Mouse (Mus musculus) limb, embryonic 15.5 days (tissue): ENCODE measurements around the gene Pole. TPM values are rescaled to one million over a fixed set of nuclear protein-coding genes. Genes with fewer than 3 reads are reported as not detected.

Experiments
- ATAC-seq: fragments of 200-750 bp; cut with Nextera tagmentation; 2 replicates; pipeline ENCODE4 v1.8.0; 2017; ENCODE audit warnings: low read depth, moderate TSS enrichment; ENCODE audit not compliant: insufficient number of reproducible peaks, low FRiP score, low TSS enrichment
- H3K27ac ChIP-seq: fragments of 300-500 bp; sonication (generic); 2 replicates; pipeline ENCODE4 v1.5.1; 2015; ENCODE audit warnings: moderate library complexity, mild to moderate bottlenecking, inconsistent platforms
- H3K27me3 ChIP-seq: fragments of 300-500 bp; sonication (generic); 2 replicates; pipeline ENCODE4 v1.6.1; 2015; ENCODE audit warnings: inconsistent platforms
- H3K36me3 ChIP-seq: fragments of 300-500 bp; sonication (generic); 2 replicates; pipeline ENCODE4 v1.6.1; 2015; ENCODE audit warnings: inconsistent platforms
- H3K4me1 ChIP-seq: fragments of 300-500 bp; sonication (generic); 2 replicates; pipeline ENCODE4 v1.6.1; 2015; ENCODE audit warnings: inconsistent platforms
- H3K4me2 ChIP-seq: fragments of 300-500 bp; sonication (generic); 2 replicates; pipeline ENCODE4 v1.6.1; 2015; ENCODE audit warnings: mild to moderate bottlenecking, inconsistent platforms
- H3K4me3 ChIP-seq: fragments of 300-500 bp; sonication (generic); 2 replicates; pipeline ENCODE4 v1.5.1; 2015; ENCODE audit warnings: mild to moderate bottlenecking, inconsistent platforms
- H3K9ac ChIP-seq: fragments of 300-500 bp; sonication (generic); 2 replicates; pipeline ENCODE4 v1.6.1; 2015; ENCODE audit warnings: inconsistent platforms
- H3K9me3 ChIP-seq: fragments of 300-500 bp; sonication (generic); 2 replicates; pipeline ENCODE4 v1.6.1; 2016; ENCODE audit warnings: inconsistent platforms
- WGBS: fragments of 180-500 bp; shearing (Covaris S2); methylation state at CpG from one replicate; pipeline ENCODE4 v1.1.7; 2015; 5-methylcytosine and 5-hydroxymethylcytosine counted together
- polyA plus RNA-seq: library from polyadenylated mRNA; unstranded; fragments of >200 nt; fragmentation: Nextera tagmentation; extraction: Ambion mirVana; gene quantifications from 2 replicates; pipeline ENCODE4 v1.2.1, GENCODE M21; 2015

Gene Pole
- polyA plus RNA-seq, 1 experiment from 2014 or later, result 21.7 TPM

GRCm38 (mm10) chr5:110384491-110384890 is 98.4 kb downstream of the Pole start:
- H3K36me3 ChIP-seq, result 0 out of 2 replicates have a peak, but pooled peaks cover 7% of the 10 kb centered on the region
- no peak overlapping the region for H3K4me3 ChIP-seq
- no peaks in the 10 kb centered on the region for H3K9me3 ChIP-seq
- no peak overlapping the region for H3K9ac ChIP-seq
- H3K27ac ChIP-seq, result no peak overlapping the region
- no peak for ATAC-seq
- 80% methylated on average over 6 of the region's 6 CpGs for WGBS
- no peak overlapping the region for H3K4me2 ChIP-seq
- peaks cover 26% of the 10 kb centered on the region for H3K4me1 ChIP-seq
- H3K27me3 ChIP-seq, result no peaks in the 10 kb centered on the region

DNA sequence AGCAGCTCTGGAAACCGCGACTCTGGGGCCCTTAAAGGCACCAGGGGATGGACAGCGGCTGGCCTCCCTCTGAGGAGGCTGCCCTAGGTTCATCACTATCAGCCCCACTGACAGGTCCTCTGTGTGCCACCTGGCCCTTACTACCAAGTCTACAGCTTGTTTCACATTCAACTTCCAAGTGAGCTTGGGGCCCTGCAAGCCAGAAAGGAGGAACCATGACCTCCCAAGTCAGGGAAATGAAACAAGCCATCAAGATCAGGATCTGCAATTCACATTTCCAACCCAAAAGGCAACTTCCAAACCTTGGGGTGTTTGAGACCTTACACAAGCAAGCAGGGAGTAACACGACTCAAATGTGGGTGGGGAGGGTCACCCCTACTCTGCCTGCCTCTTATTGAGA is 99.2 kb downstream of the Pole start:
- ATAC-seq, result no peak
- Histone ChIP-seq H3K9ac (no peak overlapping the region), H3K4me3 (no peak overlapping the region; the same call in 1 of the 2 replicates)

GRCm38 (mm10) chr5:110386371-110387330 is 100.5 kb downstream of the Pole start:
- WGBS, result 2% methylated on average over 89 of the region's 90 CpGs
- peak; percentile 80; the same call in 1 of the 2 replicates for ATAC-seq
- Histone ChIP-seq H3K9me3 (no peaks in the 10 kb centered on the region), H3K4me2 (peak overlapping the region; percentile 84), H3K27me3 (no peaks in the 10 kb centered on the region), H3K36me3 (no peaks in the 10 kb centered on the region), H3K4me1 (peaks cover 26% of the 10 kb centered on the region), H3K9ac (peak overlapping the region; percentile 55), H3K4me3 (peak overlapping the region; percentile 74), H3K27ac (peak overlapping the region; percentile 38)

More for the DNA sequence above, 99.2 kb downstream of the Pole start:
- H3K4me1 ChIP-seq, result peaks cover 26% of the 10 kb centered on the region
- no peaks in the 10 kb centered on the region for H3K9me3 ChIP-seq
- WGBS, result 67% methylated on average over 4 of the region's 4 CpGs
- no peak overlapping the region for H3K27ac ChIP-seq
- 0 out of 2 replicates have a peak, but pooled peaks cover 5% of the 10 kb centered on the region for H3K36me3 ChIP-seq
- H3K27me3 ChIP-seq, result no peaks in the 10 kb centered on the region
- peak overlapping the region; percentile 84; the same call in 1 of the 2 replicates for H3K4me2 ChIP-seq

Other genes with a start within 250 kb of the Pole start
- gene Gm17655, start 213.8 kb upstream of the Pole start, polyA plus RNA-seq, result 2.4 and 3.2 TPM in 2 replicates
- gene Gm35315, start 191.9 kb upstream of the Pole start, polyA plus RNA-seq, result 1.2 and 1.3 TPM in 2 replicates
- 1.2 and 2.5 TPM in 2 replicates for gene Plcxd1, start 186.3 kb upstream of the Pole start, polyA plus RNA-seq
- 33.2 and 33.9 TPM in 2 replicates for gene Gtpbp6, start 178.1 kb upstream of the Pole start, polyA plus RNA-seq
- gene Zfp605, start 176.2 kb upstream of the Pole start, polyA plus RNA-seq, result 4.8 and 4.9 TPM in 2 replicates
- gene Chfr, start 150.5 kb upstream of the Pole start, polyA plus RNA-seq, result 33.7 and 35.0 TPM in 2 replicates
- 25.5 and 27.5 TPM in 2 replicates for gene Golga3, start 109.6 kb upstream of the Pole start, polyA plus RNA-seq
- gene Ankle2, start 55.3 kb upstream of the Pole start, polyA plus RNA-seq, result 23.2 and 29.7 TPM in 2 replicates
- gene Pgam5, start 16.4 kb upstream of the Pole start, polyA plus RNA-seq, result 61.0 and 61.4 TPM in 2 replicates
- 5.2 and 6.4 TPM in 2 replicates for gene Pxmp2, start 120 bp upstream of the Pole start, polyA plus RNA-seq
- gene P2rx2, start 56.9 kb downstream of the Pole start, polyA plus RNA-seq, result 1.2 and 1.4 TPM in 2 replicates
- not detected in 2 replicates for gene Lrcol1, start 58.4 kb downstream of the Pole start, polyA plus RNA-seq
- 10.3 and 12.1 TPM in 2 replicates for gene Fbrsl1, start 162.2 kb downstream of the Pole start, polyA plus RNA-seq